Mouse (Mus musculus) embryonic stem cell, embryonic (primary cell): ENCODE results near the gene 4930519P11Rik.

Experiments
- CTCF ChIA-PET, 4 experiments: fragments of 300-600 bp in 2 of 4; fragments of 350-600 bp in 2 of 4; sonication (Branson Sonifier 250); formaldehyde crosslinking; loops; one replicate each; lab custom pipeline; 2022; ENCODE audit warnings: inconsistent platforms in 2 of 4; lab: Charles Lee
- POLR2A ChIA-PET, 4 experiments: fragments of 300-600 bp in 2 of 4; fragments of 350-600 bp in 2 of 4; sonication (Branson Sonifier 250); formaldehyde crosslinking; loops; one replicate each; lab custom pipeline; 2022; ENCODE audit warnings: antibody characterized with exemption in 4 of 4, inconsistent platforms in 1 of 4; lab: Charles Lee

Gene 4930519P11Rik

DNA sequence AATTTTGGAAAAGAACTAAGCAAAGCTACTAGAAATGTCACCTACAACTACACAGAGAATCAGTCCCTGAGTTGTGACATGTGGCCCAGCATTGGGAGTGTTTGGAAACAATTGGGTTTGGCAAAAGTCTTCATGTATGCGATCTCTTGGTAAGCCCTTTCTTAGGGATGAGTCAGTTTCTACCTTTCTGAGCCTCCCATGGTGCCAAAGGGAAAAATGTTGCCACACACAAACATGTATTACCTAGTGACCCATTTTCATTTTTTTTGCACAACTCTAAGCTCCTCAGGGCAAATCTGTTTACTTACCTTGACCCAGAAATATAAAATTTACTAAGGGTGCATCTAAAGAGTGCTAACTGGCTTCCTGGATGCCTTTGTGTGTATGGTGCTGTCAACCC is 6.3 kb downstream of the 4930519P11Rik start:
- ChIA-PET CTCF (interaction anchor here in 1 of 4 experiments (0.6 kb wide), 1 partner anchor 151 kb away, joined by 14 read pairs; no protein-coding TSS in a partner anchor), POLR2A (interaction anchor here in 2 of 4 experiments (0.6 to 1.9 kb wide), 7 partner anchors 7 to 280 kb away, joined by 3 to 6 read pairs (median 4); no protein-coding TSS in a partner anchor)

DNA sequence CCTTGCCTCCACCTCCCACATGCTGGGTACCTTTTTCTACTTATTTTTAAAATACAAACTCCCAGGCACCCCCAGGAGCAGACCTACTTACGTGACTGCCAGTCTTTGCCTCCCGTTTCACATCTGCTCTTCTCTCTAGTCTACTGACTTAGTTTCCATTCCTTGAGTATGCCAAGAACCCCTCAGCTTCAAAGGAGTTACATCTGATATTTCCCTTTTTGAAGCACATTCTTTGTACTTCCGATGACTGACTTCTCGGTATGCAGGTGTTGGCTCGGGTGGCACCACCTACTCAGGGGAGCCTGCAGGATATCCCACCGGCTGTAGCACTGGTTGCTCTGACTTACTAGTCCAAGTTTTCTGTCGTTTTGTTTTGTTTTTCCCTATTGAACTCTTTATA is 9.1 kb downstream of the 4930519P11Rik start:
- ChIA-PET POLR2A (interaction anchor here (0.6 to 5.5 kb wide), 58 partner anchors 9 to 672 kb away, joined by 3 to 148 read pairs (median 4); partner anchors contain the start of genes Zfp341 (in 4 of the 4), 4930519P11Rik (in 3 of the 4), Actl10 (in 2 of the 4) and Raly (in 2 of the 4)), CTCF (interaction anchor here (0.6 to 4.8 kb wide), 22 partner anchors 9 to 304 kb away, joined by 3 to 58 read pairs (median 5); partner anchors contain the start of genes 4930519P11Rik (in 4 of the 4), Zfp341 (in 4 of the 4) and Actl10 (in 1 of the 4))

- POLR2A ChIA-PET: interaction anchor here (0.5 to 5.5 kb wide), 75 partner anchors 8 to 673 kb away, joined by 3 to 148 read pairs (median 4); partner anchors contain the start of genes Zfp341 (in 4 of the 4), 4930519P11Rik (in 3 of the 4), Actl10 (in 2 of the 4) and Raly (in 2 of the 4)
These were observed 9.5 kb downstream of the 4930519P11Rik start, which contains the start of gene Pxmp4 for GRCm38 (mm10) chr2:154603638-154604153. TSS of gene Pxmp4 (minus strand) at chr2:154603708.

GRCm38 (mm10) chr2:154603007-154603637 is 10.1 kb downstream of the 4930519P11Rik start:
- POLR2A ChIA-PET: interaction anchor here (0.5 to 5.5 kb wide), 78 partner anchors 8 to 673 kb away, joined by 3 to 148 read pairs (median 4); partner anchors contain the start of genes 4930519P11Rik (in 4 of the 4), Zfp341 (in 4 of the 4), Actl10 (in 2 of the 4) and Raly (in 2 of the 4)
- CTCF ChIA-PET: interaction anchor here (0.5 to 4.8 kb wide), 30 partner anchors 10 to 652 kb away, joined by 3 to 58 read pairs (median 4); partner anchors contain the start of genes 4930519P11Rik (in 4 of the 4), Zfp341 (in 4 of the 4), Actl10 (in 1 of the 4) and Raly (in 1 of the 4)

More at GRCm38 (mm10) chr2:154603638-154604153, 9.5 kb downstream of the 4930519P11Rik start, which contains the start of gene Pxmp4:
- CTCF ChIA-PET: interaction anchor here (0.5 to 4.8 kb wide), 30 partner anchors 9 to 653 kb away, joined by 3 to 58 read pairs (median 4); partner anchors contain the start of genes 4930519P11Rik (in 4 of the 4), Zfp341 (in 4 of the 4), Actl10 (in 1 of the 4) and Raly (in 1 of the 4)

GRCm38 (mm10) chr2:154601324-154601723 is 11.9 kb downstream of the 4930519P11Rik start:
- ChIA-PET POLR2A (interaction anchor here in 3 of 4 experiments (0.8 to 5.5 kb wide), 7 partner anchors 8 to 126 kb away, joined by 3 to 148 read pairs (median 5); partner anchors contain the start of genes 4930519P11Rik (in 3 of the 3), Zfp341 (in 3 of the 3) and Necab3 (in 1 of the 3)), CTCF (interaction anchor here in 3 of 4 experiments (0.6 to 4.8 kb wide), 6 partner anchors 9 to 112 kb away, joined by 3 to 58 read pairs (median 5); partner anchors contain the start of genes 4930519P11Rik (in 1 of the 3) and Zfp341 (in 1 of the 3))

DNA sequence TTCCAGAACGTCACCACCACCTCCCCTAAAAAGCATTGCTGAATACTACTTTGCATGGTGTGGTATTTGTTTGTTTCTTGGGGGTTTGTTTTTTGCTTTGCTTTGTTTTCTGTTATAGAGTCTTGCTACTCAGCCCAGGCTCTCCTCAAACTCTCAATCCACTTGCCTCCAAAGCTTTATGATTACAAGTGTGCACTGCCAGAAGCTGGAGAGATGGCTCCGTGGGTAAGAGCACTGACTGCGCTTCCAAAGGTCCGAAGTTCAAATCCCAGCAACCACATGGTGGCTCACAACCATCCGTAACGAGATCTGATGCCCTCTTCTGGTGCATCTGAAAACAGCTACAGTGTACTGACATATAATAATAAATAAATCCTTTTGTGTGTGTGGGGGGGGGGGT is 12.7 kb downstream of the 4930519P11Rik start:
- POLR2A ChIA-PET: interaction anchor here in 3 of 4 experiments (0.7 to 5.5 kb wide), 7 partner anchors 8 to 146 kb away, joined by 3 to 148 read pairs (median 5); partner anchors contain the start of genes 4930519P11Rik (in 3 of the 3) and Zfp341 (in 3 of the 3)
- CTCF ChIA-PET: interaction anchor here in 2 of 4 experiments (0.6 to 1.0 kb wide), 8 partner anchors 13 to 887 kb away, joined by 3 to 10 read pairs (median 4); partner anchors contain the start of genes 4930519P11Rik (in 1 of the 2) and Zfp341 (in 1 of the 2)

DNA sequence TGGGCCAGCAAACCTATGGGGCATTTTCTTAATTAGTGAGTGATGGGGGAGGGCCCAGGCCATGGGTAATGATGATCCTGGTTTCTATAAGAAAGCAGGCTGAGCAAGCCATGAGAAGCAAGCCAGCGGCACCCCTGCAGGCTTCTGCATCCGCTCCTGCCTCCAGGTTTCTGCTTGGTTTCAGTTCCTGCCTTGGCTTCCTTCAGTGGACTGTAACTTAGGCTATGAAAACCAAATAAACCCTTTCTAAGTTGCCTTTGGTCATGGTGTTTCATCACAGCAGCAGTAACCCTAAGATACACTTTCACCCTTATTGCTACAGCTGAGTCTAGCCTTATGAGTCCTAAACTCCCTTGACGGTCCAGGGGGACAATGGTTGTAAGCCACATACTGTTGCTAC is 15.8 kb downstream of the 4930519P11Rik start:
- CTCF ChIA-PET: interaction anchor here in 1 of 4 experiments (0.7 kb wide), 2 partner anchors 12 to 16 kb away, joined by 4 to 7 read pairs; partner anchors contain the start of genes 4930519P11Rik and Zfp341
- POLR2A ChIA-PET: interaction anchor here in 1 of 4 experiments (0.6 kb wide), 2 partner anchors 14 to 15 kb away, joined by 3 read pairs; partner anchors contain the start of genes 4930519P11Rik and Zfp341

GRCm38 (mm10) chr2:154595775-154596174 is 17.5 kb downstream of the 4930519P11Rik start:
- POLR2A ChIA-PET: interaction anchor here (0.7 to 4.8 kb wide), 8 partner anchors 7 to 470 kb away, joined by 3 to 48 read pairs (median 4); partner anchors contain the start of genes Pxmp4 (in 2 of the 4), 4930519P11Rik (in 1 of the 4) and Zfp341 (in 1 of the 4)
- CTCF ChIA-PET: interaction anchor here in 3 of 4 experiments (0.6 to 1.5 kb wide), 4 partner anchors 9 to 20 kb away, joined by 3 to 5 read pairs (median 4); no protein-coding TSS in a partner anchor

- ChIA-PET POLR2A (interaction anchor here (0.7 to 4.8 kb wide), 40 partner anchors 8 to 220 kb away, joined by 3 to 48 read pairs (median 4); partner anchors contain the start of genes 4930519P11Rik (in 4 of the 4), Zfp341 (in 4 of the 4), Pxmp4 (in 3 of the 4) and Cdk5rap1 (in 1 of the 4)), CTCF (interaction anchor here (0.6 to 3.2 kb wide), 50 partner anchors 8 to 324 kb away, joined by 3 to 40 read pairs (median 3); partner anchors contain the start of genes 4930519P11Rik (in 4 of the 4), Pxmp4 (in 4 of the 4), Zfp341 (in 4 of the 4) and Actl10 (in 1 of the 4))
These were observed 20.2 kb downstream of the 4930519P11Rik start for GRCm38 (mm10) chr2:154593025-154593424.

DNA sequence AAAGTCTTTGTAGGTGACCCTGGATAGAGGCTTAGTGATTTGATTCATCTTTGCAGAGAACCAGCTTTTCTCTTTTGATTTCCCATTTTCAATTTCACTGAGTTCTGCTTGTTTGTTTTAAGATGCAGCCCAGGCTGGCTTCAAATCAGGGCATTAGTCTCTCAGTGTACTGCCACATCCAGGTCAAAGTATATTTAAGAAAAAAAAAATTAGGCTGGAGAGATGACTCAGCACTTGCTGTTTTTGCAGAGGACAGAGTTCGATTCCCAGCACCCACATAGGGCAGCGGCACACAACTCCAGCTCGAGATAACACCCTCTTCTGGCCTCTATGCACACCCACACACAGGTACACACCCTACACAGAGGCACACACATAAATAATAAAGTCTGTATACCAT is 22.0 kb downstream of the 4930519P11Rik start:
- CTCF ChIA-PET: interaction anchor here in 3 of 4 experiments (0.5 to 3.2 kb wide), 6 partner anchors 9 to 737 kb away, joined by 3 to 40 read pairs (median 4); partner anchors contain the start of gene Pxmp4 (in 1 of the 3)
- POLR2A ChIA-PET: interaction anchor here in 2 of 4 experiments (0.6 to 1.8 kb wide), 10 partner anchors 9 to 164 kb away, joined by 3 to 7 read pairs (median 3); partner anchors contain the start of gene Pxmp4 (in 1 of the 2)

GRCm38 (mm10) chr2:154589051-154589450 is 24.2 kb downstream of the 4930519P11Rik start:
- CTCF ChIA-PET: interaction anchor here in 2 of 4 experiments (0.7 to 1.0 kb wide), 2 partner anchors 14 to 1562 kb away, joined by 3 read pairs; partner anchors contain the start of gene Pxmp4 (in 1 of the 2)
- POLR2A ChIA-PET: interaction anchor here in 3 of 4 experiments (0.6 to 2.6 kb wide), 10 partner anchors 10 to 49 kb away, joined by 3 to 9 read pairs (median 4); partner anchors contain the start of genes 4930519P11Rik (in 1 of the 3), Pxmp4 (in 1 of the 3) and Zfp341 (in 1 of the 3)

DNA sequence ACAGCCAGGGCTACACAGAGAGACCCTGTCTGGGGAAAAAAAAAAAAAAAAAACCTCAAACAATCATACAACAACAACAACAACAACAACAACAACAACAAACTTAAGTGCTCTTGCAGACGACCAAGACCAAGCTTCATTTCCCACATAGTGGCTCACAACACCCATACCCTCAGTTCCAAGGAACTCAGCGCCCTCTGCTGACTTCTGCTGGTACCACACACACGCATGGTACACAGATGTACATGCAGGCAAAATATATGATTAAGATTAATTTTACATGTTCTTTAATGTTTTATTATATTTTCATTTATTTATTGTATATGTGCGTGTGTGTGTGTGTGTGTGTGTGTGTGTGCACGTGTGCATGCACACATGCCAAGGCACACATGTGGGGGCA is 26.8 kb downstream of the 4930519P11Rik start:
- POLR2A ChIA-PET: interaction anchor here (0.6 to 3.6 kb wide), 25 partner anchors 7 to 179 kb away, joined by 3 to 15 read pairs (median 5); partner anchors contain the start of genes Pxmp4 (in 2 of the 4), 1700003F12Rik (in 1 of the 4), Actl10 (in 1 of the 4) and E2f1 (in 1 of the 4)
- CTCF ChIA-PET: interaction anchor here (0.5 to 2.3 kb wide), 92 partner anchors 9 to 1950 kb away, joined by 3 to 27 read pairs (median 4); partner anchors contain the start of genes Pxmp4 (in 4 of the 4), Actl10 (in 3 of the 4), 4930519P11Rik (in 2 of the 4) and Cbfa2t2 (in 2 of the 4)

GRCm38 (mm10) chr2:154584931-154585601 is 28.2 kb downstream of the 4930519P11Rik start:
- ChIA-PET CTCF (interaction anchor here (0.5 to 2.0 kb wide), 12 partner anchors 12 to 92 kb away, joined by 3 to 11 read pairs (median 4); partner anchors contain the start of genes Actl10 (in 3 of the 4), 4930519P11Rik (in 1 of the 4), E2f1 (in 1 of the 4) and Zfp341 (in 1 of the 4)), POLR2A (interaction anchor here in 3 of 4 experiments (0.6 to 3.6 kb wide), 18 partner anchors 9 to 206 kb away, joined by 3 to 14 read pairs (median 6); partner anchors contain the start of genes Pxmp4 (in 2 of the 3), Actl10 (in 1 of the 3), Necab3 (in 1 of the 3) and Raly (in 1 of the 3))

- CTCF ChIA-PET: interaction anchor here (0.5 to 4.8 kb wide), 13 partner anchors 8 to 182 kb away, joined by 3 to 21 read pairs (median 3); partner anchors contain the start of genes Actl10 (in 3 of the 4), 4930519P11Rik (in 1 of the 4) and Zfp341 (in 1 of the 4)
- POLR2A ChIA-PET: interaction anchor here in 3 of 4 experiments (0.8 to 4.9 kb wide), 15 partner anchors 9 to 157 kb away, joined by 3 to 41 read pairs (median 5); partner anchors contain the start of genes Pxmp4 (in 2 of the 3), E2f1 (in 1 of the 3) and Necab3 (in 1 of the 3)
These were observed 29.0 kb downstream of the 4930519P11Rik start for GRCm38 (mm10) chr2:154583906-154584872.
